13 mouse cellular contexts compared by ENCODE assay signal in the genomic region with DNA sequence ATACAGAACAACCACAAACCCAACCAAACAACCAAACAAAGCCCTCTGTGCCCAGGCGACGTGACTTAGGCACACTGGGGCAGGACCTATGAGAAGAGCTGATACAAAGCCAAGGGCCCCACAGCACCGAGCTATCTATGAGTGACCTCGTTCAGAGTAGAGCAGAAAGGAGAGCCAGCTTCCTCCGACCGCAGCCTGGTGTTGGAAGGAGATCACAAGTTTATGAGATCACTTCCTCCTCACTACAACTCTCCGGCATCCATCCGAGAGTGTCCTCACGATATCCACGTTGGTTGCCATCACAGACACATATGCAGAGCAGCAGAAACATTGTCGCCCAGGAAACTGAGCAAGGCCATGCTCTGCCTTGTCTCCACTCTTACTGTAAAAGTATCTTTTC.
DNase-seq lines count a peak whose midpoint lies in the region; ATAC-seq and TF ChIP-seq lines count a peak whose summit lies in the region.
"Had no signal": no experiment of that assay in that cellular context is flagged by ENCODE, and none has a peak within 500 bp of the region (broad histone marks: within the 10 kb centered on the region; RNA-seq: fewer than 3 reads in every experiment).

No protein-coding gene starts in this region.

- TF ChIP-seq RAD21 in CH12.LX (IDR thresholded peaks at IDR 0.05; ENCODE audit: low read depth, low read length), result no peak

- 0 out of 2 replicates have a peak, but pooled peaks have one; percentile 22 for ATAC-seq in liver, embryonic 14.5 days (ENCODE audit: insufficient read depth)
- ATAC-seq in forebrain, embryonic 15.5 days (replicated peaks), result no peak
- ATAC-seq in frontal cortex, adult (ENCODE audit: low TSS enrichment), result no peak

- peak; percentile 37; the same call in 1 of the 2 replicates for TF ChIP-seq EP300 in CH12.LX (IDR thresholded peaks at IDR 0.05; ENCODE audit: low read length)
- TF ChIP-seq EP300 in liver, embryonic 14.5 days (IDR thresholded peaks at IDR 0.05; ENCODE audit: low read depth), result no peak

- H3K79me2 ChIP-seq in CH12.LX (replicated peaks; ENCODE audit: control insufficient read depth, extremely low read depth, insufficient read depth, poor library complexity, severe bottlenecking), result no peaks in the 10 kb centered on the region

- H3K9ac ChIP-seq in CH12.LX (ENCODE audit: insufficient read depth, low read depth), result peak overlapping the region; percentile 33
- no peak overlapping the region for H3K9ac ChIP-seq in liver, embryonic 14.5 days (replicated peaks)
- H3K9ac ChIP-seq in forebrain, embryonic 15.5 days (replicated peaks), result no peak overlapping the region

- peak overlapping the region; percentile 20; the same call in 1 of the 2 replicates for H3K27ac ChIP-seq in gastrocnemius, adult 2 months
- peak overlapping the region; percentile 86 for H3K27ac ChIP-seq in CH12.LX (ENCODE audit: insufficient read depth, low read depth)
- no peak overlapping the region for H3K27ac ChIP-seq in liver, embryonic 14.5 days
- no peak overlapping the region for H3K27ac ChIP-seq in forebrain, embryonic 15.5 days (replicated peaks)
- H3K27ac ChIP-seq in kidney, adult 2 months (ENCODE audit: insufficient read depth, low read depth, low read length), result no peak overlapping the region; the same call in 1 of the 2 replicates

- in situ Hi-C loops in CH12.LX (cut with MboI; ENCODE audit: low pct_ligation_motif_present, low pct_unique_long_range_greater_than_20kb, low sequenced_read_pairs), result loop anchor here (5.0 to 25.0 kb wide), 3 partner anchors 66 to 571 kb away; a partner anchor contains a TSS

- no peak overlapping the region for H3K4me3 ChIP-seq in gastrocnemius, adult 2 months
- H3K4me3 ChIP-seq in CH12.LX (replicated peaks in 1 of 3; ENCODE audit: low read depth in 2 of 3, low read length in 2 of 3, poor library complexity in 1 of 3), result no peak overlapping the region
- no peak overlapping the region for H3K4me3 ChIP-seq in liver, embryonic 14.5 days (ENCODE audit: insufficient read depth in 1 of 2, low read depth in 2 of 2, low read length in 2 of 2)
- no peak overlapping the region for H3K4me3 ChIP-seq in forebrain, embryonic 15.5 days
- no peak overlapping the region for H3K4me3 ChIP-seq in kidney, adult 2 months (ENCODE audit: insufficient read depth, low read depth, low read length)

- intact Hi-C loops in gastrocnemius, adult 2 months (cut with DNase I), result no loop called here
- intact Hi-C loops in gastrocnemius, postnatal 14 days (cut with DNase I; ENCODE audit: low total_unique reads), result no loop called here

- dilution Hi-C loops in CH12.LX (cut with MboI; ENCODE audit: extremely low pct_ligation_motif_present, extremely low pct_unique_long_range_greater_than_20kb, low sequenced_read_pairs), result no loop called here

- no peak for TF ChIP-seq CTCF in gastrocnemius, adult 2 months (IDR thresholded peaks at IDR 0.05)
- TF ChIP-seq CTCF in CH12.LX (conservative IDR thresholded peaks at IDR 0.05 in 1 of 2, IDR thresholded peaks at IDR 0.05 in 1 of 2; ENCODE audit: low read depth in 2 of 2, low read length in 2 of 2), result no peak
- TF ChIP-seq CTCF in liver, embryonic 14.5 days (IDR thresholded peaks at IDR 0.05; ENCODE audit: low read depth), result no peak
- no peak for TF ChIP-seq CTCF in kidney, adult 2 months (conservative IDR thresholded peaks at IDR 0.05; ENCODE audit: insufficient read depth, insufficient read length, low read depth, low read length)

- peaks cover 0 to 35% of the 10 kb centered on the region in 2 experiments for H3K36me3 ChIP-seq in CH12.LX (replicated peaks in 1 of 2; ENCODE audit: control insufficient read depth in 1 of 2, insufficient read depth in 1 of 2, low read length in 1 of 2)
- H3K36me3 ChIP-seq in liver, embryonic 14.5 days (replicated peaks; ENCODE audit: control insufficient read depth, insufficient read depth, low read depth), result no peaks in the 10 kb centered on the region
- no peaks in the 10 kb centered on the region for H3K36me3 ChIP-seq in forebrain, embryonic 15.5 days
- H3K36me3 ChIP-seq in kidney, adult 2 months (ENCODE audit: control insufficient read depth, insufficient read depth, low read length), result no peaks in the 10 kb centered on the region

- no peaks in the 10 kb centered on the region for H3K27me3 ChIP-seq in CH12.LX (replicated peaks)
- H3K27me3 ChIP-seq in liver, embryonic 14.5 days (ENCODE audit: control insufficient read depth, insufficient read depth, low read length), result no peaks in the 10 kb centered on the region
- no peaks in the 10 kb centered on the region for H3K27me3 ChIP-seq in forebrain, embryonic 15.5 days
- H3K27me3 ChIP-seq in kidney, adult 2 months (replicated peaks; ENCODE audit: control insufficient read depth, insufficient read depth, low read length), result no peaks in the 10 kb centered on the region
- H3K27me3 ChIP-seq: Patski had no signal

- H3K9me3 ChIP-seq in CH12.LX (replicated peaks; ENCODE audit: low read length), result no peaks in the 10 kb centered on the region
- H3K9me3 ChIP-seq in liver, embryonic 14.5 days (ENCODE audit: control insufficient read depth, low read length), result no peaks in the 10 kb centered on the region
- no peaks in the 10 kb centered on the region for H3K9me3 ChIP-seq in forebrain, embryonic 15.5 days

- H3K4me2 ChIP-seq in CH12.LX (ENCODE audit: insufficient read depth, low read depth, poor library complexity, severe bottlenecking), result peak overlapping the region; percentile 9; the same call in 1 of the 2 replicates
- no peak overlapping the region for H3K4me2 ChIP-seq in liver, embryonic 14.5 days (ENCODE audit: low read depth)
- no peak overlapping the region for H3K4me2 ChIP-seq in forebrain, embryonic 15.5 days (replicated peaks)

- WGBS in liver, embryonic 14.5 days (ENCODE audit: insufficient replicate concordance), result 17% methylated on average over 11 of the region's 11 CpGs
- 86% methylated on average over 11 of the region's 11 CpGs for WGBS in forebrain, embryonic 15.5 days
- 71% methylated on average over 11 of the region's 11 CpGs for WGBS in kidney, adult 2 months

- peak; percentile 23 for DNase-seq in gastrocnemius, adult 2 months
- no peak for DNase-seq in gastrocnemius, postnatal 14 days
- DNase-seq in CH12.LX (ENCODE audit: extremely low read depth), result peak; percentile 91
- DNase-seq in liver, embryonic 14.5 days (ENCODE audit: low read depth in 3 of 3, low spot score in 3 of 3), result no peak
- peak; percentile 54 for DNase-seq in naive thymus-derived CD4-positive, alpha-beta T cell, adult 2 months (ENCODE audit: low read depth)
- DNase-seq in kidney, adult 2 months, result no peak
- DNase-seq: adrenal gland, adult 8-10 months; cerebellum, adult 11-12 months; gastrocnemius, postnatal 36 days; midbrain, embryonic 14.5 days had no signal

- peaks cover 36 to 64% of the 10 kb centered on the region in 2 experiments for H3K4me1 ChIP-seq in CH12.LX (ENCODE audit: control insufficient read depth in 1 of 2, insufficient read depth in 2 of 2)
- H3K4me1 ChIP-seq in liver, embryonic 14.5 days (replicated peaks; ENCODE audit: control insufficient read depth in 2 of 2, insufficient read depth in 2 of 2, low read length in 1 of 2), result peaks cover 3 to 18% of the 10 kb centered on the region in 2 experiments; a peak in 3 of 4 replicates
- peaks cover 16% of the 10 kb centered on the region for H3K4me1 ChIP-seq in forebrain, embryonic 15.5 days
- H3K4me1 ChIP-seq in kidney, adult 2 months (ENCODE audit: control insufficient read depth, insufficient read depth, low read length), result peaks cover 10% of the 10 kb centered on the region

- peak; percentile 55 for TF ChIP-seq POLR2A in CH12.LX (IDR thresholded peaks at IDR 0.05; ENCODE audit: low read depth, low read length)
- no peak for TF ChIP-seq POLR2A in kidney, adult 2 months (IDR thresholded peaks at IDR 0.05; ENCODE audit: low read depth, low read length)

TF ChIP-seq in CH12.LX, 34 proteins besides CTCF, POLR2A, EP300 and RAD21:
- TF ChIP-seq TBP (conservative IDR thresholded peaks at IDR 0.05; ENCODE audit: low read depth, low read length), result 0 out of 2 replicates have a peak, but pooled peaks have one; percentile 57
- TF ChIP-seq UBTF (IDR thresholded peaks at IDR 0.05; ENCODE audit: low read depth, low read length), result 0 out of 2 replicates have a peak, but pooled peaks have one; percentile 12
- TF ChIP-seq NRF1 (IDR thresholded peaks at IDR 0.05; ENCODE audit: low read depth, low read length), result 0 out of 2 replicates have a peak, but pooled peaks have one; percentile 19
- TF ChIP-seq IRF4 (IDR thresholded peaks at IDR 0.05; ENCODE audit: low read depth, low read length), result peak; percentile 31; the same call in 1 of the 2 replicates
- no peak for TF ChIP-seq MAZ (IDR thresholded peaks at IDR 0.05; ENCODE audit: low read depth, low read length)
- TF ChIP-seq CHD1 (IDR thresholded peaks at IDR 0.05; ENCODE audit: low read depth, low read length), result no peak; the same call in 1 of the 2 replicates
- peak; percentile 79 for TF ChIP-seq BHLHE40 (IDR thresholded peaks at IDR 0.05; ENCODE audit: low read depth, low read length)
- peak; percentile 36; the same call in 1 of the 2 replicates for TF ChIP-seq ZMIZ1 (IDR thresholded peaks at IDR 0.05; ENCODE audit: low read depth, low read length)
- TF ChIP-seq JUND (conservative IDR thresholded peaks at IDR 0.05; ENCODE audit: low read depth, low read length), result peak; percentile 65; the same call in 1 of the 2 replicates
- TF ChIP-seq JUN (IDR thresholded peaks at IDR 0.05; ENCODE audit: insufficient read depth, low read depth, low read length), result peak; percentile 62
- 0 out of 2 replicates have a peak, but pooled peaks have one; percentile 23 for TF ChIP-seq MYC (IDR thresholded peaks at IDR 0.05; ENCODE audit: low read depth, low read length)
- peak; percentile 57; the same call in 1 of the 2 replicates for TF ChIP-seq MXI1 (IDR thresholded peaks at IDR 0.05; ENCODE audit: low read depth, low read length)
- TF ChIP-seq RCOR1 (conservative IDR thresholded peaks at IDR 0.05; ENCODE audit: low read depth, low read length), result no peak
- TF ChIP-seq MAX (IDR thresholded peaks at IDR 0.05; ENCODE audit: low read length), result peak; percentile 58
- TF ChIP-seq SIN3A (IDR thresholded peaks at IDR 0.05; ENCODE audit: low read length), result no peak
- no peak for TF ChIP-seq NELFE (IDR thresholded peaks at IDR 0.05; ENCODE audit: low read depth, low read length)
- TF ChIP-seq MEF2A (IDR thresholded peaks at IDR 0.05; ENCODE audit: borderline replicate concordance, low read depth, low read length), result no peak; the same call in 1 of the 2 replicates
- TF ChIP-seq TCF12 (IDR thresholded peaks at IDR 0.05; ENCODE audit: low read depth, low read length), result peak; percentile 65; the same call in 1 of the 2 replicates
- TF ChIP-seq ETS1 (conservative IDR thresholded peaks at IDR 0.05; ENCODE audit: low read depth, low read length), result peak; percentile 65
- TF ChIP-seq KAT2A (IDR thresholded peaks at IDR 0.05; ENCODE audit: insufficient replicate concordance, low read length), result no peak
- TF ChIP-seq SMC3 (IDR thresholded peaks at IDR 0.05; ENCODE audit: low read depth, low read length), result no peak

Comparison
In these comparisons a context has a peak if more than half of its experiments do, and no peak if none do; other contexts are left out.
1. DNase-seq: peak in gastrocnemius, adult 2 months (single experiment), CH12.LX (single experiment) and naive thymus-derived CD4-positive, alpha-beta T cell, adult 2 months (single experiment); none in gastrocnemius, postnatal 14 days (single experiment), liver, embryonic 14.5 days (0 of 3) and kidney, adult 2 months (single experiment).
2. H3K27ac ChIP-seq: peak in gastrocnemius, adult 2 months (single experiment) and CH12.LX (single experiment); none in liver, embryonic 14.5 days (single experiment), forebrain, embryonic 15.5 days (single experiment) and kidney, adult 2 months (single experiment).